Mouse (Mus musculus) bone marrow macrophage, adult 2 months (primary cell): ENCODE results near the gene Asb2. TPM values are rescaled to one million over a fixed set of nuclear protein-coding genes. Genes with fewer than 3 reads are reported as not detected.

ENCODE experiments used
- H3K27ac ChIP-seq: 2 replicates; pipeline ENCODE4 v1.5.1; 2012; ENCODE audit warnings: low read depth, low read length; ENCODE audit not compliant: insufficient read depth
- H3K4me1 ChIP-seq: 2 replicates; pipeline ENCODE4 v1.6.1; 2012; ENCODE audit warnings: low read length; ENCODE audit not compliant: control insufficient read depth, insufficient read depth
- H3K4me3 ChIP-seq: 2 replicates; pipeline ENCODE4 v1.5.1; 2012; ENCODE audit warnings: mild to moderate bottlenecking, low read length, moderate library complexity; ENCODE audit not compliant: insufficient read depth
- CTCF ChIP-seq: IDR thresholded peaks from 2 replicates; pipeline ENCODE4 v1.5.1; 2012; ENCODE audit warnings: low read depth, mild to moderate bottlenecking, low read length, moderate library complexity
- POLR2A ChIP-seq: IDR thresholded peaks from 2 replicates; pipeline ENCODE4 v1.6.1; 2012; ENCODE audit warnings: mild to moderate bottlenecking, low read depth, low read length, borderline replicate concordance
- polyA plus RNA-seq: library from polyadenylated mRNA; stranded (reverse); fragments of >200 nt; gene quantifications from 2 replicates; pipeline ENCODE4 v1.2.4, GENCODE M21; 2012; ENCODE audit not compliant: missing spikeins, insufficient read depth, insufficient read length

Asb2 gene
- polyA plus RNA-seq, 1 experiment, result 2.1 TPM

GRCm38 (mm10) chr12:103361539-103362307, 5.9 kb upstream of the Asb2 start:
- Histone ChIP-seq H3K27ac (no peak overlapping the region), H3K4me1 (no peaks in the 10 kb centered on the region), H3K4me3 (no peak overlapping the region)
- TF ChIP-seq POLR2A, result no peak
- no peak for TF ChIP-seq CTCF

GRCm38 (mm10) chr12:103360812-103361211, 5.0 kb upstream of the Asb2 start:
- H3K4me3 ChIP-seq, result no peak overlapping the region
- TF ChIP-seq CTCF (no peak), POLR2A (no peak)
- H3K4me1 ChIP-seq, result no peaks in the 10 kb centered on the region
- no peak overlapping the region for H3K27ac ChIP-seq

DNA sequence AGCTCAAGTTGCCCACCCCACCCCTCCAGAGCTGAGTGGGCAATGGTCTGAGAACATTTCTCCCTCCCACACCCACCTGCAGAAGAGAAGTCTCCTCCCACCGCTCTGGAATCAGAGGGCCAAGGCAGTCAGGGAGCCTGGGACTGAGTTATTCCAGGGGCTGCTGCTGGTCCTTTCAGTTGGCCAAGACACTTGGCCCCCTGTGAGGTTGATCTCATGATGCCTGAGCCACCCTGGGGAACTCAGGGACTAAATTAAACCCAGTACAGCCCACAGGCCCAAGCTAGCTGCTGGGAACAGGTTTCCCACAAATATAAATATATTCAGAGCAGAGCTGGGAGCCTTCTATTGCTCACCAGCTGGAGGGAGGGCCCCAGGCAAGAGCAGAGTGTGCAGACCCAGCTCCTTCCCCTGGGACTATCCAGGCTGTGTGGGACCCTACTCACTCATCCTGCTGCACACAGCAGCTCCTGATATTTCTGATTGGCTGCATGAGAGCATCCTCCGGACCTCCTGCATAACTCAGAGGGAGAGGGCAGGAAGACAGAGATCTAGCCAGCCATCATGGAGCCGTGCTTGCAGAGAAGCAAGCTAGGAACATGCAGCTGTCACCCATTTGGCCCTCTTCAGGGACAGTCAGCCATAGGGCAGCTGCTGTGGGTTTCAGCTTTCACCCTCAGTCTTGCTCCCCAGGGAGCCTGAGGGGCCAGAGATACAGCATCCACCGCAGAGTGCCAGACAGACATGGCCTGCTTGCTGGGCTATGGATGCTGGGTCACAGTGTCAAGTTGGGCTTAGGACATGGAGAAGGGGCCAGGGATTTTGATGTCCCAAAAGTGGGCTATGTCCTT, 3.4 kb upstream of the Asb2 start:
- H3K27ac ChIP-seq, result no peak overlapping the region
- no peak for TF ChIP-seq POLR2A
- no peak for TF ChIP-seq CTCF
- H3K4me1 ChIP-seq, result no peaks in the 10 kb centered on the region
- H3K4me3 ChIP-seq, result no peak overlapping the region

- no peak overlapping the region for H3K4me3 ChIP-seq
- H3K4me1 ChIP-seq, result no peaks in the 10 kb centered on the region
- H3K27ac ChIP-seq, result no peak overlapping the region
- TF ChIP-seq CTCF, result no peak
- TF ChIP-seq POLR2A, result no peak
These were observed 2.4 kb upstream of the Asb2 start for GRCm38 (mm10) chr12:103358216-103358615.

- Histone ChIP-seq H3K4me3 (no peak overlapping the region), H3K27ac (no peak overlapping the region), H3K4me1 (no peaks in the 10 kb centered on the region)
- no peak for TF ChIP-seq POLR2A
- TF ChIP-seq CTCF, result no peak
These were observed 581 bp upstream of the Asb2 start for GRCm38 (mm10) chr12:103356415-103356748.

DNA sequence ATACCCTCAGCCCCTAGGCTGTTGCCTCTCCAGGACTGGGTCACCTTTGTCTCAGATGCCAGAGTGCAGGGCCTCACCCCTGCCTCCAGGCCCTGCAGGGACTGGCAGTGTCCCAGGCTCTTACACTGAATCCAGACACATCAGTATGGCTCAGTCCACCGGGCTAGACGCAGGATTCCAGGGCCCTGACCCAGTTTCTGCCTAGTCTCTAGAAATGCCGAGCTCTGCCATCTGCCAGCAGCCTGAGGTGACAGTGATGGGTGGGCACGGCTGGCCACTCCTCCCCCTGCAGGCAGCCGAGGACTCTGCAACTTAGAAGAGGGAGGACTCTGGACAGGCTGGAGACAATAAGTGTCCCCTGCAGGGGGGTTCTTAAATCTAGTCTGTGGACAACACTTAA, 2.3 kb downstream of the Asb2 start:
- Histone ChIP-seq H3K4me3 (no peak overlapping the region), H3K4me1 (no peaks in the 10 kb centered on the region), H3K27ac (no peak overlapping the region)
- TF ChIP-seq POLR2A (no peak), CTCF (no peak)

DNA sequence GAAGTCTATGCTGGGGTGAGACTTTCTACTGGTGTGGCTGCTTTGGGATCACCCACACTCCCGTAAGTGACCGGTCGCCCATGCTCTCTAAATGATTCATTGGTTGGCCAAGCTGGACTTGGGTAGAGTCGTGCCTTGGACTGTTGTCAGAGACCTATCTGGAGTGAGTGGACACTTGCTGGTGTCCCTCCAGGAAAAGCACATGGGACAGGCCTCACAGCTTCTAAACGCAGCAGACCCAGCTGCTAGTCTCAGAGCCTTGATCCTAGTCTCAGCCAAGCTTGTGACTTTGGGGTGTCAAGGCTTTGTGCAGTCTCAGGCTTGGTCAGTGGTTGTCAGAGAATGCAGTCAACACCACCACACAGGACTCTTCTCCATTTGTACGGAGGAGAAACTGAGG, 3.1 kb downstream of the Asb2 start:
- no peak overlapping the region for H3K27ac ChIP-seq
- TF ChIP-seq CTCF, result no peak
- TF ChIP-seq POLR2A, result no peak
- H3K4me3 ChIP-seq, result no peak overlapping the region
- peaks cover 5% of the 10 kb centered on the region for H3K4me1 ChIP-seq

GRCm38 (mm10) chr12:103348506-103348905, 7.3 kb downstream of the Asb2 start:
- no peak for TF ChIP-seq POLR2A
- peak; percentile 71 for TF ChIP-seq CTCF
- Histone ChIP-seq H3K4me1 (peaks cover 29% of the 10 kb centered on the region), H3K27ac (no peak overlapping the region), H3K4me3 (no peak overlapping the region)

GRCm38 (mm10) chr12:103347406-103347805, 8.4 kb downstream of the Asb2 start:
- H3K4me3 ChIP-seq, result no peak overlapping the region
- TF ChIP-seq POLR2A (no peak), CTCF (no peak)
- peaks cover 34% of the 10 kb centered on the region for H3K4me1 ChIP-seq
- H3K27ac ChIP-seq, result peak overlapping the region; percentile 34

DNA sequence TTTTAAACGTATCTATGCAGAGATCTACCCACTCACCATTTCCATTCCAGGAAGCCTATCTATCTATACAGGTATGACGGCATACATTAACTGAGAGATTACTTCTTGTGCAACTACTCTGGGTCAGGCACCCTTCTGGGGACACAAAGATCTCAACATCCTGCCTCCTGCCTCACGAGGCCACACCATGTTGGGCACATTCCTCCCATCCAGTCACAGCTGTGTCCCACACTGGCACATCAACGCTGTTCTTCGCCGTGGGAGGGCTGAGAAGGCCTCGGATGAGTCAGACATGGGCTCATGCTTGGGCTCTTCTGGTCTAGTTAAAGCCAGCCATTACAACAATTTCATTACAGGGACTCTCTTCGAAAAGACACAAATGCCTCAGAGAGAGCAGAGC, 8.9 kb downstream of the Asb2 start:
- H3K4me3 ChIP-seq, result no peak overlapping the region
- H3K27ac ChIP-seq, result peak overlapping the region; percentile 34

More for the DNA sequence above, 8.9 kb downstream of the Asb2 start:
- TF ChIP-seq POLR2A (no peak), CTCF (no peak)
- H3K4me1 ChIP-seq, result peaks cover 38% of the 10 kb centered on the region
